Mouse (Mus musculus) granulocyte monocyte progenitor cell, adult 5-6 weeks (primary cell): ENCODE results near the gene Vwa5a. TPM values are rescaled to one million over a fixed set of nuclear protein-coding genes. Genes with fewer than 3 reads are reported as not detected.
A peak's percentile ranks its signal among the peaks of the same experiment; 100 is the strongest.

Experiments
- ATAC-seq: replicated peaks from 2 replicates; pipeline ENCODE4 v1.8.0; 2016; ENCODE audit warnings: mild to moderate bottlenecking, moderate TSS enrichment, inconsistent platforms; ENCODE audit not compliant: poor library complexity, severe bottlenecking
- total RNA-seq, 2 experiments: library from RNA; stranded (forward) in 1 of 2; stranded (reverse) in 1 of 2; fragments of 200-712, 200-1000 nt in 1 of 2; fragments of >200 nt in 1 of 2; fragmentation: Nextera tagmentation in 1 of 2; gene quantifications; 2 replicates each; pipeline ENCODE4 v1.2.3; 2014 to 2017

The Vwa5a gene
- total RNA-seq (2014; fragmentation: Nextera tagmentation) (23.6 and 28.5 TPM in 2 replicates), total RNA-seq (2017) (35.2 and 37.1 TPM in 2 replicates)

- peak; percentile 87 for ATAC-seq
These were observed at the start of gene Vwa5a for GRCm38 (mm10) chr9:38718102-38718501. TSS of gene Vwa5a (plus strand) at chr9:38718268.

- no peak for ATAC-seq
These were observed 45.2 kb upstream of the Vwa5a start for GRCm38 (mm10) chr9:38672887-38673286.

- no peak for ATAC-seq
These were observed 43.6 kb upstream of the Vwa5a start, which contains the start of gene Olfr918 for GRCm38 (mm10) chr9:38674501-38674900. TSS of gene Olfr918 (minus strand) at chr9:38674601.

GRCm38 (mm10) chr9:38718927-38719441, 916 bp downstream of the Vwa5a start:
- peak; percentile 59 for ATAC-seq

GRCm38 (mm10) chr9:38724044-38724443, 6.0 kb downstream of the Vwa5a start:
- peak; percentile 36 for ATAC-seq

- ATAC-seq: peak; percentile 99
These were observed 10.2 kb downstream of the Vwa5a start for GRCm38 (mm10) chr9:38728218-38728617.

- ATAC-seq: peak; percentile 91
These were observed 23.3 kb downstream of the Vwa5a start for GRCm38 (mm10) chr9:38741408-38741807.

GRCm38 (mm10) chr9:38744619-38745315, 26.7 kb downstream of the Vwa5a start:
- no peak for ATAC-seq

GRCm38 (mm10) chr9:38751999-38752398, 33.9 kb downstream of the Vwa5a start, which contains the start of gene Olfr920:
TSS of gene Olfr920 (plus strand) at chr9:38752299.
- no peak for ATAC-seq

GRCm38 (mm10) chr9:38772768-38773167, 54.7 kb downstream of the Vwa5a start, which contains the start of gene Olfr921:
TSS of gene Olfr921 (plus strand) at chr9:38773068.
- ATAC-seq: no peak

- ATAC-seq: no peak
These were observed 74.6 kb downstream of the Vwa5a start for GRCm38 (mm10) chr9:38792689-38793088.

Other genes with a start within 250 kb of the Vwa5a start
- gene Olfr905, start 247.2 kb upstream of the Vwa5a start, total RNA-seq (2014; fragmentation: Nextera tagmentation): not detected in 2 replicates
- gene Olfr905, start 247.2 kb upstream of the Vwa5a start, total RNA-seq (2017): not detected in 2 replicates
- gene Olfr906, start 231.2 kb upstream of the Vwa5a start, total RNA-seq (2014; fragmentation: Nextera tagmentation): not detected in 2 replicates
- gene Olfr906, start 231.2 kb upstream of the Vwa5a start, total RNA-seq (2017): not detected in 2 replicates
- not detected in 2 replicates for gene Olfr907, start 222.5 kb upstream of the Vwa5a start, total RNA-seq (2014; fragmentation: Nextera tagmentation)
- not detected in 2 replicates for gene Olfr907, start 222.5 kb upstream of the Vwa5a start, total RNA-seq (2017)
- gene Olfr911-ps1, start 196.7 kb upstream of the Vwa5a start, total RNA-seq (2014; fragmentation: Nextera tagmentation): not detected in 2 replicates
- gene Olfr911-ps1, start 196.7 kb upstream of the Vwa5a start, total RNA-seq (2017): not detected in 2 replicates
- gene Olfr910, start 180.4 kb upstream of the Vwa5a start, total RNA-seq (2014; fragmentation: Nextera tagmentation): not detected in 2 replicates
- gene Olfr910, start 180.4 kb upstream of the Vwa5a start, total RNA-seq (2017): not detected in 2 replicates
- gene Olfr912, start 138.1 kb upstream of the Vwa5a start, total RNA-seq (2014; fragmentation: Nextera tagmentation): not detected in 2 replicates
- not detected in 2 replicates for gene Olfr912, start 138.1 kb upstream of the Vwa5a start, total RNA-seq (2017)
- not detected in 2 replicates for gene Olfr913, start 125.5 kb upstream of the Vwa5a start, total RNA-seq (2014; fragmentation: Nextera tagmentation)
- not detected in 2 replicates for gene Olfr913, start 125.5 kb upstream of the Vwa5a start, total RNA-seq (2017)
- gene Olfr914, start 113.2 kb upstream of the Vwa5a start, total RNA-seq (2014; fragmentation: Nextera tagmentation): not detected in 2 replicates
- not detected in 2 replicates for gene Olfr914, start 113.2 kb upstream of the Vwa5a start, total RNA-seq (2017)
- not detected in 2 replicates for gene Olfr916, start 58.4 kb upstream of the Vwa5a start, total RNA-seq (2014; fragmentation: Nextera tagmentation)
- gene Olfr916, start 58.4 kb upstream of the Vwa5a start, total RNA-seq (2017): not detected in 2 replicates
- gene Olfr917, start 52.4 kb upstream of the Vwa5a start, total RNA-seq (2014; fragmentation: Nextera tagmentation): not detected in 2 replicates
- not detected in 2 replicates for gene Olfr917, start 52.4 kb upstream of the Vwa5a start, total RNA-seq (2017)
- not detected in 2 replicates for gene Olfr918, start 43.7 kb upstream of the Vwa5a start, total RNA-seq (2014; fragmentation: Nextera tagmentation)
- not detected in 2 replicates for gene Olfr918, start 43.7 kb upstream of the Vwa5a start, total RNA-seq (2017)
- not detected in 2 replicates for gene Olfr919, start 14.6 kb upstream of the Vwa5a start, total RNA-seq (2014; fragmentation: Nextera tagmentation)
- gene Olfr919, start 14.6 kb upstream of the Vwa5a start, total RNA-seq (2017): not detected in 2 replicates
- gene Olfr920, start 34.0 kb downstream of the Vwa5a start, total RNA-seq (2014; fragmentation: Nextera tagmentation): not detected in 2 replicates
- gene Olfr920, start 34.0 kb downstream of the Vwa5a start, total RNA-seq (2017): 0.15 and 0.17 TPM in 2 replicates
- gene Olfr921, start 54.8 kb downstream of the Vwa5a start, total RNA-seq (2014; fragmentation: Nextera tagmentation): not detected in 2 replicates
- gene Olfr921, start 54.8 kb downstream of the Vwa5a start, total RNA-seq (2017): not detected in 2 replicates
- not detected in 2 replicates for gene Olfr922, start 96.3 kb downstream of the Vwa5a start, total RNA-seq (2014; fragmentation: Nextera tagmentation)
- gene Olfr922, start 96.3 kb downstream of the Vwa5a start, total RNA-seq (2017): not detected in 2 replicates
- gene Olfr923, start 108.3 kb downstream of the Vwa5a start, total RNA-seq (2014; fragmentation: Nextera tagmentation): not detected in 2 replicates
- gene Olfr923, start 108.3 kb downstream of the Vwa5a start, total RNA-seq (2017): not detected in 2 replicates
- gene Olfr924, start 126.2 kb downstream of the Vwa5a start, total RNA-seq (2014; fragmentation: Nextera tagmentation): not detected in 2 replicates
- gene Olfr924, start 126.2 kb downstream of the Vwa5a start, total RNA-seq (2017): not detected in 2 replicates
- not detected in 2 replicates for gene Olfr26, start 136.8 kb downstream of the Vwa5a start, total RNA-seq (2014; fragmentation: Nextera tagmentation)
- gene Olfr26, start 136.8 kb downstream of the Vwa5a start, total RNA-seq (2017): not detected in 2 replicates
- gene Olfr926, start 158.9 kb downstream of the Vwa5a start, total RNA-seq (2014; fragmentation: Nextera tagmentation): not detected in 2 replicates
- gene Olfr926, start 158.9 kb downstream of the Vwa5a start, total RNA-seq (2017): not detected in 2 replicates
- not detected in 2 replicates for gene Olfr930, start 211.5 kb downstream of the Vwa5a start, total RNA-seq (2014; fragmentation: Nextera tagmentation)
- not detected in 2 replicates for gene Olfr930, start 211.5 kb downstream of the Vwa5a start, total RNA-seq (2017)